Mouse (Mus musculus) liver (tissue): ENCODE results near the gene Mapk7.
A peak's percentile ranks its signal among the peaks of the same experiment; 100 is the strongest.

Experiments used
- DNase-seq: peaks from one replicate; pipeline ENCODE4 v3.0.0-alpha.2; 2020; ENCODE audit warnings: mixed read lengths

The Mapk7 gene

GRCm38 (mm10) chr11:61494129-61494997 is at the start of gene Mapk7:
TSS of gene Mapk7 (minus strand) at chr11:61494406.
- peak; percentile 99 for DNase-seq

DNA sequence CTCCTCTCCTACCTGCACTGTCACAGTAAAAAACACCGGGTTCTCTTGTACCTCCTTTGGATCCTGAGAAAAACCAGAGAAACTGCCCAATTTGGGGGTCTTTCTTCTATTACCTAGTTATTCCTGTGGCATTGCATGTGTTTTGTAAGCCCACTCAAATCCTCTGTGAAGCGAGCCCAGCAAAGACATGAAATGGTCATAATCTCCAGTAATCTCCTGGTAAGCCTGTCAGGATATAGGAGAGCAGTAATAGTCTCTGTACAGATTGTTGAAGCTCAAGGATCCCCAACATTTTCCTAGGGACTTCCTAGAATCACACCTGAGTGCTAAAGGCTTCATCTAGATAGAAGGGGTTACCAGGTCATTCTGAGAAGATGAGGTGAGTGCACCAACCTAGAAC is 46.9 kb upstream of the Mapk7 start:
- no peak for DNase-seq

GRCm38 (mm10) chr11:61540642-61541041 is 46.4 kb upstream of the Mapk7 start:
- no peak for DNase-seq

DNA sequence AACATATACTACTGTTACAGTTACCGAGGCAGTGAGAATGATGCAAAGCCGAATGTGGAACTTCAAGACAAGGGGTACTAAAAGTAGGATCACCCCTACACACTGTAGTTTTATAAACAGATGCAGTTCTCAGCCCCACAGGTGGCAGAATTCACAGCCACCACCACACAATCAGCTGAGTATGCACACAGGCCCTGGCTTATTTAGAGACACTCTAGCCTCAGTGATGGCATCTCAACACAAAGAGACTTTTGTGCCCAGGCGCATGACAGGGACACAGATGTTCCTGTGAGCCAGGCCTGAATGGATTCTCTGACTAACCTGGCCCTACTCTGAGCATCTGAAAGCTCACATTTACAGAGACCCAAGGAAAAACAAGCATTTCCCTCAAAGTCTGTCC is 43.2 kb upstream of the Mapk7 start:
- DNase-seq: no peak

- no peak for DNase-seq
Observed at GRCm38 (mm10) chr11:61536952-61537351, 42.7 kb upstream of the Mapk7 start.

GRCm38 (mm10) chr11:61535530-61535929 is 41.3 kb upstream of the Mapk7 start:
- DNase-seq: no peak

GRCm38 (mm10) chr11:61533571-61533970 is 39.4 kb upstream of the Mapk7 start:
- DNase-seq: no peak

DNA sequence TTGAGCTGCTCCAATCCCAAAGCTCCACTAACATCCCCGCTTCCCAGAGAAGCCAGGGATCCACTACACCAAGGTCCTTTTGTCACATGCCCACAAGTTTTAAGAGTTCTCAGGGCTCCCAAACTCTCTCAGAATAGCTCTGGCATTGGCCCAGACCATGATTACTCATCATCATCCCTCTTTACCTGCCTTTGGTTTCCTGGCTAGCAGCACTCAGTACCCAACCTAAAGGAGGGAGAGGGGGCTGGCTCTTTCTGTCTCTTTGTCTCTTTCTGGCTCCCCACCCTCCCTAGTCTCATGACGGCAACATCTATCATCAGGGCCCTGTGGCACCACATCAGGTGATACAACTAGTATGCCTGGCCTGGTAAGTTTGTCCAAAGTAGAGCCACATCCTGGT is 38.6 kb upstream of the Mapk7 start:
- DNase-seq: no peak

DNA sequence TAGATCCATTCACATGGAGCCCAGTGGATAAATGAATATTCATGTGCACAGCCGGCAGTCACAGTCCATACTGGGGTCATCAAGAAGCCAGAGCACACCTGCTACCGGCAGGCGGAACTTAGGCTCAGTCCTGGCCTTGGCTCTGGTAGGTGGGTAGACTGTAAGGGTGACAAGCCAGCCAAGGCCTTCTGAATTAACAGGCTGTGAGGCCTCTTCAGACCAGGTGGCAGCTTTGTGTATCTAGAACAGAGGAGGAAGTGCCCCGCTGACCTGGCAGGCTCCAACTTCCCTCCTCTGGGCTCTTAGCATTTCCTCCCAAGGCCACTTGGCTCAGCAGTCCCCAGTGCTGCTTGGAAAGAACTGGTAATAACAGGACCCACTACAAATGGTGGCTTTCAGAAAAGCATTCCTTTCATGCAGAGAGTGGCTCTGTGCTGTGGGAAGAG is 35.1 kb upstream of the Mapk7 start:
- DNase-seq: peak; percentile 8

DNA sequence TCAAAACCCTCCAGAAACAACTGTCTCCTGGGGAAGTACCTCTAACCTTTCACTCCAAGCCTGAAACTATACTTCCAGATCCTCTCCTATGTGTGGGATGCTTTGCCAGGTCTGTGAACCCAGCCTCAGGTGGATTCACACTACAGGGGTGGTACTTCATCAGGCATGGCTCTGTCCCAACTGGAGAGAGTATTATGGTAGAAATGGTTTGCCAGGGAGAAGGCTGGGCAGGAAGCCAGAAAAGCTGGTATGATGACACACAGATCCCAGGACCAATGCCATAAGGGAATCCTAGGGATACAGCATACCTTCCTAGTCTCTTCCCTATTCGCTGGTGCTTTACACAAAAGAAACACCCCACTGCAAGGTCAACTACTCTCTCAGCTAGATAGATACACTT is 32.7 kb upstream of the Mapk7 start:
- DNase-seq: no peak

GRCm38 (mm10) chr11:61519484-61520107 is 25.4 kb upstream of the Mapk7 start:
- no peak for DNase-seq

- DNase-seq: no peak
Observed at GRCm38 (mm10) chr11:61518871-61519270, 24.7 kb upstream of the Mapk7 start.

- no peak for DNase-seq
Observed at GRCm38 (mm10) chr11:61517971-61518370, 23.8 kb upstream of the Mapk7 start.

DNA sequence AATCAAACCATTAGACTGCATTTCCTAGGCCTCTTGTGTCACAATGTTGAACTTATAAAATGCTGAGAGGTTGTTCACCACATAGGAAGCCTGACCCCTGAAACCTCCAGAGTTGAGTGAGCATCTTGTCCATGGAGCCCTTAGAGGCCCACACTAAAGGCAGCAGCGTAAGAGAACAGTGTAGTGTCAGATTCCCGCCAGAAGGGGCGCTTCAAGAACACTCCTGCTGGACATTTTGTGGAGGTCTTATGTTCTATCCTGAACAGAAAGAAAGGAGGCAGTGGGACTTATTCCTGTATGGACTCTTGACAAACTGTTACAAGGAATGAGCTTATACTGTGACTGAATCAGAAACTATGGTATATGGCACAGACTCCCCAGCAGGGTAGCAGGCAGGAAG is 20.7 kb upstream of the Mapk7 start:
- peak; percentile 21 for DNase-seq

DNA sequence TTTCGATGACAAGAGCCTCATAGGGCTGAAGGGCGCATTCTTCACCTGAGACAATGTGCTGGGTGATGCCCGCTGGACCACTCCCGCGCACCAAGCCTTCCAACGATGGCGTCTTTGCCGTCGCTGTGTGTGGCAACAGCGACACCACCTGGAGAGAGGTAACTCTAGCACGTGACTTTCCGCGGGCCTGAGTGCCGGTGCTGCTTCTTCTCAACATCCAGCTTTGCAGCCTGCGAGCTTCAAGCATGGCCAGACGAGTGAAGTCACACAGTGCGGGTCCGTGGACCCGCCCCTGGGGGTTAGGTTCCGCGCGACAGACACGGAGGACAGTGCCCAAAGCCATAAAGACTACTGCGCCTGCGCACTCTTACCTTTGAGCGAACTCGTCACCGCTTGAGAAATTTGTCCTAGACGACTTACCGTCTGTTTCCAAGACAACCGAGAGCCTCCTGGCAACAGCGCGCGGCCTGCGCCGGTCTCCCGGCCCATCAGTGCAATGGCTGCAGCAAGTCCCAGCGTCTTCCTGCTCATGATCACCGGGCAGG is 10.6 kb upstream of the Mapk7 start, which contains the start of gene B9d1:
B9d1 (plus strand) TSS at position 432 of the 545 bp plus-strand sequence.
- peak; percentile 88 for DNase-seq

GRCm38 (mm10) chr11:61503933-61504332 is 9.7 kb upstream of the Mapk7 start:
- DNase-seq: no peak

GRCm38 (mm10) chr11:61498736-61499504 is 4.7 kb upstream of the Mapk7 start:
- DNase-seq: no peak

- DNase-seq: no peak
Observed at GRCm38 (mm10) chr11:61497490-61497889, 3.3 kb upstream of the Mapk7 start.

GRCm38 (mm10) chr11:61495528-61495927 is 1.3 kb upstream of the Mapk7 start:
- DNase-seq: no peak

- DNase-seq: peak; percentile 39
Observed at GRCm38 (mm10) chr11:61493525-61494128, 579 bp downstream of the Mapk7 start.

DNA sequence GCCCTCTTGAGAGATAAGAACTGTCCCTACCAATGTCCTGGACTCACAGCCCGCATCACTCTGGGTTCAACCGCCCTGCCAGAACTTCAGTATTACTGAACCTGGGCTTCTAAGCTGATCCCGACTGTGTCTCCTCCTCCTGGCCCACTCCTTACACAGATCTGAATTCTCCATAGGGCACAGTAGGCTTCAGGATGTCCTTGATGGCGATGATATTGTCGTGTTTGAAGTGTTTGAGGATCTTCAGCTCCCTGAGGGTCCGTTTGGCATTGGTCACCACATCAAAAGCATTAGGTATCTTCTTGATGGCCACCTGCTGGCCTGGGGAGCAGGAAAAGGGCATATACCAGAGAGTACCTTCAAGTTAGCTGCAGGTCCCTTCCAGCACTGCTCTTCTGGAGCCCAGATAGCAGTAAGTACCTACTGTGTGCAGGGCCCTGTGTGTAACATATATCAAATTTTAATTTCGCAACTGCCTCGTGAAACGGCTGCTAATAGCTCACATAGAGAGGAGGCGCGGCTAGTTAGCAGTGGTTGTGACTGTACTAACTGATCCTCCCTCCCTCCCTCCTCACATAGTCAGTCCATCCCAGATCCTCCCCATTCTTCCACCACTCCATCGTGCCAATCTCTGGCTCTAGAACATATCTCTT is 1.3 kb downstream of the Mapk7 start:
- no peak for DNase-seq

DNA sequence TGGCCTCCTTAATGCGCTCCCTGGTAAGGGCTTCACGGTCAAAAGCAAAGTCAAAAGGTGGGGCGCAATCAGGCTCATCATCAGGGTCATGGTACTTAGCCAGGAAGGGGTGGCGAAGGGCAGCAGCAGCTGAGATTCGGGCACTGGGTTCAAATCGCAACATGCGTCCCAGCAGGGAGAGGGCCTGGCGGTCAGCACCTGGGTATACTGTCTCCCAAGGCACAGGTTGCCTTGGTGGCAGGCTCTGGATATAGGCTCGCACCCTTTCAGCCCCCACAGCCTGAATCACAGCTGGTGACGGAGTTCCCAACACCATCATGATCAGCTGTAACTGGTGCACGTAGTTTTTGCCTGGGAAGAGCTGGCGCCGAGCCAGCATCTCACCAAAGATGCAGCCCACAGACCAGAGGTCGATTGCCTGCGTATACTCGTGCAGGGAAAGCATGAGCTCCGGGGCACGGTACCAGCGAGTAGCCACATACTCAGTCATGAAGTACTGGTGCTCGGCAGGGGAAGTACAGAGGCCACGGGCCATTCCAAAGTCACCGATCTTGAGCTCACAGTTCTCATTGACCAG is 3.2 kb downstream of the Mapk7 start:
- DNase-seq: no peak
